In the genomic region with DNA sequence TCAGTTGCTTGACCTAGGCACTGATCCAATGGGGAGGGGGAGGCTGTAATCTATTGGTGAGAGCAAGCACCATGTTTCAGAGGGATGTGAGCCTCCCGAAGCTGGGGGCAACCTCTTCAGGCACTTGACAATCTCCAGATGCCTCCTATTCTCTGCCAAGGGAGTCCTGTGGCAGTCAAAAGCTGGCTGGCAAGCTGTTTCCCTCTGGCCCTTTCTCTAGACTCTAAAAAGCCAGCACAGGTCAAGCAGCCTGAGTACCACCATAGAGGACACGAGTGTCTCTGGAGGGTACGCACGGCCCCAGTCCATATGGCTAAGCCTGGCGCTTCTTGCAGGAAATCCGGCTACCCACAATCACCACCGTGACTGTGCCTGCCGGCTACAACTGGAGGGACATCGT, we compare ENCODE assay signal across 33 mouse cellular contexts. TPM values are rescaled to one million over a fixed set of nuclear protein-coding genes. Genes with fewer than 3 reads are reported as not detected.
DNase-seq lines count a peak whose midpoint lies in the region; ATAC-seq and TF ChIP-seq lines count a peak whose summit lies in the region.
"Had no signal": no experiment of that assay in that cellular context is flagged by ENCODE, and none has a peak within 500 bp of the region (broad histone marks: within the 10 kb centered on the region; RNA-seq: fewer than 3 reads in every experiment).

No protein-coding gene starts in this region.

- no peak for DNase-seq in hindbrain, embryonic 10.5 days (ENCODE audit: low spot score)
- peak; percentile 71 for DNase-seq in MN1 (ENCODE audit: low spot score)
- peak; percentile 8 for DNase-seq in brain, embryonic 14.5 days (ENCODE audit: low read depth)
- DNase-seq in heart, postnatal 0 days (ENCODE audit: low spot score) = peak; percentile 55
- no peak for DNase-seq in T-cell, adult 2 months (ENCODE audit: low spot score)
- DNase-seq: adrenal gland, postnatal 14 days; cerebellum, postnatal 25 days; gastrocnemius, adult 2 months; kidney, postnatal 25 days; lung, adult 18-20 months; lung, postnatal 14 days; right cerebral cortex, adult 18-20 months; right cerebral cortex, postnatal 4 days; thymus, adult 2 months; thymus, postnatal 4 days had no signal

- H3K27me3 ChIP-seq in hindbrain, embryonic 16.5 days (replicated peaks; ENCODE audit: control insufficient read depth, insufficient read depth, low read length) = no peaks in the 10 kb centered on the region
- no peaks in the 10 kb centered on the region for H3K27me3 ChIP-seq in hindbrain, embryonic 10.5 days (ENCODE audit: insufficient read depth, poor library complexity, severe bottlenecking)
- peaks cover 53% of the 10 kb centered on the region for H3K27me3 ChIP-seq in heart, postnatal 0 days (ENCODE audit: control insufficient read depth, insufficient read depth, low read length)
- no peaks in the 10 kb centered on the region for H3K27me3 ChIP-seq in forebrain, embryonic 16.5 days (replicated peaks; ENCODE audit: control insufficient read depth, insufficient read depth, low read length)
- H3K27me3 ChIP-seq: embryonic facial prominence, embryonic 12.5 days; stomach, embryonic 15.5 days had no signal

- no peak for TF ChIP-seq EP300 in heart, postnatal 0 days (IDR thresholded peaks at IDR 0.05; ENCODE audit: low read depth)

- no peak overlapping the region for H3K27ac ChIP-seq in hindbrain, embryonic 16.5 days (ENCODE audit: low read depth, low read length)
- no peak overlapping the region for H3K27ac ChIP-seq in hindbrain, embryonic 10.5 days
- H3K27ac ChIP-seq in heart, postnatal 0 days (ENCODE audit: low read depth) = no peak overlapping the region
- no peak overlapping the region for H3K27ac ChIP-seq in forebrain, embryonic 16.5 days (ENCODE audit: low read length)
- H3K27ac ChIP-seq: embryonic facial prominence, embryonic 12.5 days; gastrocnemius, adult 2 months; layer of hippocampus, adult 2 months; limb, embryonic 13.5 days; liver, embryonic 12.5 days; stomach, embryonic 15.5 days had no signal

- WGBS in hindbrain, embryonic 16.5 days = 69% methylated on average over 9 of the region's 9 CpGs
- 86% methylated on average over 9 of the region's 9 CpGs for WGBS in hindbrain, embryonic 10.5 days
- 44% methylated on average over 9 of the region's 9 CpGs for WGBS in heart, postnatal 0 days
- WGBS in forebrain, embryonic 16.5 days = 83% methylated on average over 9 of the region's 9 CpGs

- no peak overlapping the region for H3K9ac ChIP-seq in hindbrain, embryonic 16.5 days (ENCODE audit: low read depth, low read length)
- no peak overlapping the region for H3K9ac ChIP-seq in heart, postnatal 0 days (replicated peaks; ENCODE audit: low read depth, low read length)
- H3K9ac ChIP-seq in forebrain, embryonic 16.5 days (replicated peaks; ENCODE audit: low read depth, low read length) = no peak overlapping the region
- H3K9ac ChIP-seq: embryonic facial prominence, embryonic 12.5 days; limb, embryonic 13.5 days; liver, embryonic 12.5 days; stomach, embryonic 15.5 days had no signal

- no peaks in the 10 kb centered on the region for H3K36me3 ChIP-seq in hindbrain, embryonic 16.5 days (ENCODE audit: control insufficient read depth, insufficient read depth, low read length)
- no peaks in the 10 kb centered on the region for H3K36me3 ChIP-seq in hindbrain, embryonic 10.5 days
- no peaks in the 10 kb centered on the region for H3K36me3 ChIP-seq in heart, postnatal 0 days (replicated peaks; ENCODE audit: control insufficient read depth, insufficient read depth, low read length)
- no peaks in the 10 kb centered on the region for H3K36me3 ChIP-seq in forebrain, embryonic 16.5 days (ENCODE audit: control insufficient read depth, insufficient read depth)
- H3K36me3 ChIP-seq: embryonic facial prominence, embryonic 12.5 days; limb, embryonic 13.5 days; liver, embryonic 12.5 days; stomach, embryonic 15.5 days had no signal

- no peak overlapping the region for H3K4me3 ChIP-seq in hindbrain, embryonic 16.5 days (ENCODE audit: low read length)
- no peak overlapping the region for H3K4me3 ChIP-seq in hindbrain, embryonic 10.5 days
- no peak overlapping the region for H3K4me3 ChIP-seq in heart, postnatal 0 days (ENCODE audit: low read depth, low read length)
- H3K4me3 ChIP-seq in forebrain, embryonic 16.5 days (replicated peaks; ENCODE audit: low read length) = no peak overlapping the region
- H3K4me3 ChIP-seq: embryonic facial prominence, embryonic 12.5 days; gastrocnemius, adult 2 months; layer of hippocampus, adult 2 months; limb, embryonic 13.5 days; liver, embryonic 12.5 days; stomach, embryonic 15.5 days had no signal

- no peak for TF ChIP-seq CTCF in brain, embryonic 14.5 days (IDR thresholded peaks at IDR 0.05; ENCODE audit: borderline replicate concordance, extremely low read depth, insufficient read depth, insufficient read length)
- TF ChIP-seq CTCF in heart, postnatal 0 days (IDR thresholded peaks at IDR 0.05; ENCODE audit: low read depth) = no peak

- no peaks in the 10 kb centered on the region for H3K4me1 ChIP-seq in hindbrain, embryonic 16.5 days (ENCODE audit: control insufficient read depth, insufficient read depth, low read depth, low read length)
- peaks cover 10% of the 10 kb centered on the region; the same call in 1 of the 2 replicates for H3K4me1 ChIP-seq in hindbrain, embryonic 10.5 days (replicated peaks)
- H3K4me1 ChIP-seq in heart, postnatal 0 days (ENCODE audit: control insufficient read depth, insufficient read depth) = 0 out of 2 replicates have a peak, but pooled peaks cover 9% of the 10 kb centered on the region
- H3K4me1 ChIP-seq in forebrain, embryonic 16.5 days (replicated peaks; ENCODE audit: control insufficient read depth, insufficient read depth, low read length) = no peaks in the 10 kb centered on the region
- H3K4me1 ChIP-seq: embryonic facial prominence, embryonic 12.5 days; limb, embryonic 13.5 days; liver, embryonic 12.5 days; stomach, embryonic 15.5 days had no signal

- peak; percentile 42; the same call in 1 of the 2 replicates for ATAC-seq in hindbrain, embryonic 16.5 days
- peak; percentile 70 for ATAC-seq in heart, postnatal 0 days (ENCODE audit: insufficient read depth, low read depth)
- ATAC-seq in forebrain, embryonic 16.5 days = no peak
- ATAC-seq: intestine, postnatal 0 days; liver, embryonic 12.5 days; midbrain, embryonic 16.5 days had no signal

- H3K9me3 ChIP-seq in hindbrain, embryonic 16.5 days (ENCODE audit: control insufficient read depth, low read length) = no peaks in the 10 kb centered on the region
- no peaks in the 10 kb centered on the region for H3K9me3 ChIP-seq in hindbrain, embryonic 10.5 days
- no peaks in the 10 kb centered on the region for H3K9me3 ChIP-seq in heart, postnatal 0 days (replicated peaks; ENCODE audit: control insufficient read depth, low read length)
- H3K9me3 ChIP-seq in forebrain, embryonic 16.5 days (ENCODE audit: control insufficient read depth, low read length) = no peaks in the 10 kb centered on the region
- H3K9me3 ChIP-seq: embryonic facial prominence, embryonic 12.5 days; limb, embryonic 13.5 days; liver, embryonic 12.5 days; stomach, embryonic 15.5 days had no signal

- no peak overlapping the region for H3K4me2 ChIP-seq in hindbrain, embryonic 16.5 days (ENCODE audit: low read length)
- no peak overlapping the region for H3K4me2 ChIP-seq in heart, postnatal 0 days (ENCODE audit: low read depth, low read length)
- no peak overlapping the region for H3K4me2 ChIP-seq in forebrain, embryonic 16.5 days (ENCODE audit: low read length)
- H3K4me2 ChIP-seq: embryonic facial prominence, embryonic 12.5 days; limb, embryonic 13.5 days; liver, embryonic 12.5 days; stomach, embryonic 15.5 days had no signal

- no peak for TF ChIP-seq POLR2A in brain, embryonic 14.5 days (IDR thresholded peaks at IDR 0.05; ENCODE audit: borderline replicate concordance, extremely low read depth, insufficient read depth, insufficient read length, poor library complexity, severe bottlenecking)

RNA-seq across cellular contexts. Expression of a gene that starts 9.1 kb away (rescaled TPM):
- not detected in 2 replicates for polyA plus RNA-seq in hindbrain, embryonic 16.5 days (2015; fragmentation: Nextera tagmentation; extraction: Ambion mirVana)
- polyA plus RNA-seq in hindbrain, embryonic 10.5 days (2016; fragmentation: Nextera tagmentation; extraction: Ambion mirVana) = not detected in 2 replicates
- polyA plus RNA-seq in brain, embryonic 14.5 days (2012; rRNA removed) = not detected in 2 replicates
- 0.15 TPM in 1 of 2 replicates, not detected in the other for total RNA-seq in heart, postnatal 0 days (2014; rRNA removed; ENCODE audit: low replicate concordance)
- polyA plus RNA-seq in heart, postnatal 0 days (2015; fragmentation: Nextera tagmentation; extraction: Ambion mirVana) = 0.12 TPM in 1 of 2 replicates, not detected in the other
- not detected in 2 replicates for polyA plus RNA-seq in forebrain, embryonic 16.5 days (2015; fragmentation: Nextera tagmentation; extraction: Ambion mirVana)
- total RNA-seq: gastrocnemius, adult 2 months; heart, postnatal 36 days; layer of hippocampus, adult 2 months; layer of hippocampus, postnatal 25 days; megakaryocyte progenitor cell, adult 5-6 weeks; MEL had no signal
- polyA plus RNA-seq: C2C12; embryonic facial prominence, embryonic 12.5 days; forebrain, embryonic 11.5 days; kidney, embryonic 14.5 days; limb, embryonic 13.5 days; midbrain, embryonic 16.5 days; neural tube, embryonic 14.5 days had no signal

RNA-seq across cellular contexts. Expression of a gene that starts 16.6 kb away (rescaled TPM):
- 0.40 and 0.54 TPM in 2 replicates for polyA plus RNA-seq in hindbrain, embryonic 16.5 days (2015; fragmentation: Nextera tagmentation; extraction: Ambion mirVana)
- polyA plus RNA-seq in hindbrain, embryonic 10.5 days (2016; fragmentation: Nextera tagmentation; extraction: Ambion mirVana) = 0.78 and 1.1 TPM in 2 replicates
- 0.62 and 0.74 TPM in 2 replicates for polyA plus RNA-seq in brain, embryonic 14.5 days (2012; rRNA removed)
- 0.76 TPM in 1 of 2 replicates, not detected in the other for total RNA-seq in heart, postnatal 0 days (2014; rRNA removed; ENCODE audit: low replicate concordance)
- polyA plus RNA-seq in heart, postnatal 0 days (2015; fragmentation: Nextera tagmentation; extraction: Ambion mirVana) = 0.07 and 0.29 TPM in 2 replicates
- 0.17 and 0.19 TPM in 2 replicates for polyA plus RNA-seq in forebrain, embryonic 16.5 days (2015; fragmentation: Nextera tagmentation; extraction: Ambion mirVana)
- total RNA-seq: adrenal gland, postnatal 14 days; gastrocnemius, adult 2 months; gastrocnemius, postnatal 4 days; heart, postnatal 36 days; layer of hippocampus, adult 2 months; layer of hippocampus, postnatal 25 days; megakaryocyte progenitor cell, adult 5-6 weeks; MEL had no signal
- polyA plus RNA-seq: liver, embryonic 12.5 days; neural tube, embryonic 14.5 days had no signal

RNA-seq across cellular contexts. Expression of a gene that starts 24.3 kb away (rescaled TPM):
- 0.43 and 0.51 TPM in 2 replicates for polyA plus RNA-seq in hindbrain, embryonic 16.5 days (2015; fragmentation: Nextera tagmentation; extraction: Ambion mirVana)
- polyA plus RNA-seq in hindbrain, embryonic 10.5 days (2016; fragmentation: Nextera tagmentation; extraction: Ambion mirVana) = 0.07 and 0.30 TPM in 2 replicates
- 0.44 and 0.51 TPM in 2 replicates for polyA plus RNA-seq in brain, embryonic 14.5 days (2012; rRNA removed)
- total RNA-seq in heart, postnatal 0 days (2014; rRNA removed; ENCODE audit: low replicate concordance) = 0.08 TPM in 2 replicates
- polyA plus RNA-seq in heart, postnatal 0 days (2015; fragmentation: Nextera tagmentation; extraction: Ambion mirVana) = 0.34 and 0.48 TPM in 2 replicates
- 0.30 and 0.31 TPM in 2 replicates for polyA plus RNA-seq in forebrain, embryonic 16.5 days (2015; fragmentation: Nextera tagmentation; extraction: Ambion mirVana)
- total RNA-seq: gastrocnemius, adult 2 months; gastrocnemius, postnatal 4 days; heart, postnatal 36 days; megakaryocyte progenitor cell, adult 5-6 weeks; MEL had no signal

RNA-seq across cellular contexts. Expression of a gene that starts 42.4 kb away (rescaled TPM):
- 497 and 573 TPM in 2 replicates for polyA plus RNA-seq in hindbrain, embryonic 16.5 days (2015; fragmentation: Nextera tagmentation; extraction: Ambion mirVana)
- 48.2 and 79.0 TPM in 2 replicates for polyA plus RNA-seq in hindbrain, embryonic 10.5 days (2016; fragmentation: Nextera tagmentation; extraction: Ambion mirVana)
- 117 and 213 TPM in 2 replicates for polyA plus RNA-seq in brain, embryonic 14.5 days (2012; rRNA removed)
- total RNA-seq in heart, postnatal 0 days (2014; rRNA removed; ENCODE audit: low replicate concordance) = 15.6 and 16.4 TPM in 2 replicates
- 7.2 and 7.3 TPM in 2 replicates for polyA plus RNA-seq in heart, postnatal 0 days (2015; fragmentation: Nextera tagmentation; extraction: Ambion mirVana)
- polyA plus RNA-seq in forebrain, embryonic 16.5 days (2015; fragmentation: Nextera tagmentation; extraction: Ambion mirVana) = 322 and 396 TPM in 2 replicates
- total RNA-seq: MEL had no signal

Comparison
In these comparisons a context has a peak if more than half of its experiments do, and no peak if none do; other contexts are left out.
1. DNase-seq: peak in MN1 (single experiment), brain, embryonic 14.5 days (single experiment) and heart, postnatal 0 days (single experiment); none in hindbrain, embryonic 10.5 days (single experiment) and T-cell, adult 2 months (single experiment).